Mouse (Mus musculus): ENCODE data around the gene Thap11.

Thap11 gene

GRCm38 (mm10) chr8:105852146-105852729 is 2.7 kb upstream of the Thap11 start:
- no peak for DNase-seq (ENCODE audit: low spot score)

DNA sequence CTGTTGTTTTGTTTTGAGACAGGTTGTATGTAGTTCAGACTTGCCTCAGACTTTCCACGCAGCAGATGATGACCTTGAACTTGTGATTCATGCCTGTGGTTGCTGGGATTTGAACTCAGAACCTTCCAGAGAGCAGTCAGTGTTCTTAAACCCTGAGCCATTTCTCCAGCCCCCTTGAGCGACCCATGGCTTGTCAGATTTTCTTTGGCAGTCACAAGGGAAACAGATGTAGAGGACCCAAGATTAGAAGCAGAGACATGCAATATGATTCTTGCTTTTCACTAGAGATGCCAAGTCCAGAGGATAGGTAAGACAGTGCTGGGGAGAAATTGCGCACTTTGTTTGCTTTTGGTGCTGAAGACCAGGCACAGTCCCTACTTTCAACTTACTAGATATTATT is 1.8 kb upstream of the Thap11 start, which contains the start of gene Cenpt:
Cenpt (minus strand) TSS at position 101 of the 400 bp plus-strand sequence.
- DNase-seq (ENCODE audit: low spot score) = no peak

GRCm38 (mm10) chr8:105854303-105854702 is 629 bp upstream of the Thap11 start:
- no peak for DNase-seq (ENCODE audit: low spot score)

GRCm38 (mm10) chr8:105855248-105856167 is 576 bp downstream of the Thap11 start:
- no peak for DNase-seq (ENCODE audit: low spot score)

GRCm38 (mm10) chr8:105856168-105856835 is 1.4 kb downstream of the Thap11 start:
- DNase-seq (ENCODE audit: low spot score) = no peak

GRCm38 (mm10) chr8:105858495-105858894 is 3.6 kb downstream of the Thap11 start:
- no peak for DNase-seq (ENCODE audit: low spot score)

- no peak for DNase-seq (ENCODE audit: low spot score)
These were observed 4.4 kb downstream of the Thap11 start for GRCm38 (mm10) chr8:105859314-105859713.

GRCm38 (mm10) chr8:105860143-105860981 is 5.4 kb downstream of the Thap11 start, which contains the start of gene Nutf2:
Gene Nutf2, plus strand, starts transcription at chr8:105860580.
- peak; percentile 89 for DNase-seq (ENCODE audit: low spot score)

DNA sequence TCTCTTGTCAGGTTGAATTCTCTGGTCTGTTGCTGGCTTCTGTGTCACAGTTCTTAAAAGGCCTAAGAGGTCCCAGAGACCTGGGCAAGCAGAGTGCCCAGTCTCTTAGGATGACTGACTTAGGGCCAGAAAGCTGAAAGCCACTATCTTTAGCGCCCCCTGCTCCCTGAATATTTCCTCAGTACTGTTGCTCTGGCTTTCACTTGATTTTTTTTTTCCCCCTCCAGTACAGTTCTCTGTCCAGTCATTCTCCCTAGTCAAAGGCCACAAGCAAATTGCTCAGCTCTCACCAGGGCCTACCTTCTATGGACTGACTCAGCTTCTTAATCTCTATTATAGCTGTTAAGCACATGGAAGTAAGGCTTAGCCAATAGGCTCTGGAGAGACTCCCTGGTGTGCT is 7.0 kb downstream of the Thap11 start:
- DNase-seq (ENCODE audit: low spot score) = no peak

DNA sequence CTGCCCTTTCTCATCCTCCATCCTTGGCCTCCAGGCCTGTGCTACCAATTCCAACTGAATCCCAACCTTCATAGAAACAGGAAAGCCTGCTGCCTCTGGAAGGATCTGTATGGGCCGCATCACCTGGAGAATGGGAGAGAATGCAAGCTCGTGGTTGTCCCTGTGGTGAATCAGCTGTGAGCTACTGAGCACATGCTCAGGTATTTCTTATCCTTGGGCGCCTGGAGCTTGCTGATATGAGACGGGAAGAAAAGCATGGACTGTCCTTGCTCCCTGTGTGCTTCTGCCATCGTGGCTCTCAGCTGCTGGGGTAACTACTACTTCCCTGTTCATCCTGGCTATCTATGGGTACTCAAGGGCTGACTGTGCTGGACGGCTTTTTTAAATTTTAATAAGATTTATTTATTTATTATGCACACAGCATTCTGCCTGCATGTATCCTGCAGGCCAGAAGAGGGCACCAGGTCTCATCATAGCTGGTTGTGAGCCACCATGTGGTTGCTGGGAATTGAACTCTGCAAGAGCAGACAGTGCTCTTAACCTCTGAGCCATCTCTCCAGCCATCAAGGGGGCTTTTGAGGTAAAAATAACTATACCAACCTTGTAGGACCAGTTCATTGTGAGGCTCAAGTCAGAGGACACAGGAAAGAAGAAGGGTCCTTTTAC is 11.6 kb downstream of the Thap11 start:
- DNase-seq (ENCODE audit: low spot score) = no peak

DNA sequence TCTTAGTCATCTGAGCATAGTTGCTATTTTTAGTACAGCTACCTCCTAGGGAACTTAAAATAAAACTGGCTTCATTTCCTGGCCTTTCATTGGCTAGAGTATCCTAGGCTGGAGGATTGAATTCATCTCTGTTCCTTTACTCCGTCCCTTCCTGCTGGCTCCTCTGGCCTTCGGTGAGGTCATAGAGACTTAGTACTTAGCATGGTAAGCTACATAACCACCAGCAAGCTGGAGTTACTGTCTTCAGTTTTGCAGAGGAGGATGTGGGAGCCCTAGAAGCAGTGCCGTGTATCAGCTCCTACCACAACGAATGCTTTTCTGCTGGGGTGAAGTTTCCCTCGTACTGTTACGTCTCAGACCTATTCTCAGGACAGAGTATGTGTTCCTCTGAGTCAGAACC is 19.4 kb downstream of the Thap11 start:
- no peak for DNase-seq (ENCODE audit: low spot score)

GRCm38 (mm10) chr8:105880754-105881520 is 26.0 kb downstream of the Thap11 start, which contains the start of gene Edc4:
Gene Edc4, plus strand, starts transcription at chr8:105880881.
- peak; percentile 76 for DNase-seq (ENCODE audit: low spot score)

- no peak for DNase-seq (ENCODE audit: low spot score)
These were observed 35.0 kb downstream of the Thap11 start for GRCm38 (mm10) chr8:105889756-105890465.

GRCm38 (mm10) chr8:105890870-105891269 is 35.9 kb downstream of the Thap11 start:
- DNase-seq (ENCODE audit: low spot score) = peak; percentile 66

- no peak for DNase-seq (ENCODE audit: low spot score)
These were observed 37.5 kb downstream of the Thap11 start for GRCm38 (mm10) chr8:105892432-105892831.

DNA sequence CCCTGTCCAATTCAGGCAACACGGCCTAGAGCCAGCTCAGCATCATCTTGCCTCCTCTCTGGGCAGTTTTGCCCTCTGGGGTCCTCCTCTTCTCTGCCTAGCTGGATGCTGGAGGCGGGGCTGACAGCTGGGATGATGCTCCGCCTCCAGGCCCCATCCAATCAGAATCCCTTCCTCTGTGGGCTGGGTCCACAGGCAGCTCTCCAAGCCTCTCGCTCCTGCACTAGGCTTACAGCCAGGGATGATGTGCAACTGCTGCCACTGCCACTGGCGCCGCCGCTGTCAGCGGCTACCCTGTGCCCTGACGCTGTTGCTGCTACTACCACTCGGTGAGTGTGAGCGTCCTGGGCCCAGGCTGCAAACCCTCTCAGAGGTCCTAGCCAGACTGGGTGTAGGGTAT is 38.4 kb downstream of the Thap11 start, which contains the start of gene Nrn1l:
Nrn1l (plus strand) TSS at position 229 of the 400 bp plus-strand sequence.
- DNase-seq (ENCODE audit: low spot score) = peak; percentile 40

DNA sequence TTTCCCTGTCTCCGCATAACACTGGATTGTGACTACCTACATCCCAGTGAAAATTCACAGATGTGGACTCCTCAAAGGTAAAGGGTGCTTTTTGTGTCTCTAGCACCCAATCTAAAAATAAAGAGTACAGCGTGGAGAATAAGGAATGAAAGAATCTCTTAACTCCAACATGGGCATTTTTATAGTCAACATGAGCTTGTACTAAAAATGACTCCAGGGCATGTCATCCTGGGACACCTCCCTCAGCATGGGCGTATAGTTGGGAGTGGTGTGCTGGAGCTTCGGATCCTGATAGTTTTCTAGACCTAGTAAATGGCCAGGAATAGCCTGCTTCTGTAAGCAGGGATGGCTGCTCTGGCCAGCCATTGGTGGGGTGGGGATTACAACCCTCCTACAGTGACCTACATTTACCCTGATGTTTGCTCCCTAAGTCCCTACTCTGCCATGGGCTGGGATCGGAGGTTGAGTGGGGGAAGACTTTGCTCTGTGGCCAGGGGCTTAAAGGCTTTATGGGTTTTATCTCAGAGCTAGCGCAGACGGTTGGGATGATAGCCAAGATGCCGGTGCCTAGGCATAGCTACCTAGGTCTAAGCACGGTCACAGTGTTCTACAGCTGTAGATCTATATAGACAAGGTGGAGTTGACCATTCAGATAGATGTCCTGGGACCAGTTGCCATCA is 43.0 kb downstream of the Thap11 start:
- DNase-seq (ENCODE audit: low spot score) = no peak

DNA sequence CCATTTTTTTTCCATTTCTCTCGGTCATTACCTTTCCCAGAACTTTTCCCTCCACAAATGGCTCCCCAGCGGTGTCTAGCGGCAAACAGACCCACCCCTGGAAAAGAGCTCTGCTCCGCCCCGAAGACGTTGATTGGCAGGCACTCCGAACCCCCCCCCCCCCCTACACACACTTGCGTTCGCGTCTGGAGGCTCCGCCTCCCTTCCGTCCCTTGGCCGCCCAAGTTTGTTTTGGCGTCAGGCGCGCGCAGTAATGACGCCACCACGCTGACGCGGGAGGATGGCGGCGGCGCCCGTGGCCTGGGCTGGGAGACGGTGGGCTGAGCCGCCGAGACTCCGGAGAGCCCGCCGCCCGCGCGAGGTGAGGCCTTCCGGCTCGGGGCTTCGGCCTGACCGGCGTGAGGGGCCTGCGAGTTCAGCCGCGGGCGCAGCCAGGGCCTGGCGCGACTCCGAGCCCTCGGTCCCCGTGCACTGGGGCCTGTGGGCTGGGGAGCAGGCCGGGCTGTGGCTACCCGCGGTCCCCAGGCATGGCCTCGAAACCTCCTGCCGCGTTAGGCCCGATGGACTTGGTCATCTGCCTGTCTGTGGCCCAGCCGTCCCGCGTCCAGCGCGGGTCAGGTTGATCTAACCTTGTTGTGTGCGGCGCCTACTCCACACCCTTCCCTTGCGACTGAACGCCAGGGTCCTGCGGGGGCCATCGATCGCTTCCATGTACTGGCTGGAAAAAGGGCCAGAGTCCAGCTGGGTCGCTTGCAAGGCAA is 45.4 kb downstream of the Thap11 start, which contains the start of gene Pskh1:
Pskh1 (plus strand) TSS at position 262 of the 761 bp plus-strand sequence.
- peak; percentile 57 for DNase-seq (ENCODE audit: low spot score)
